Mouse (Mus musculus) yolk sac, embryonic 10.5 days (tissue): ENCODE measurements around the gene Snx25.

Experiments used
- DNase-seq: peaks from one replicate; pipeline ENCODE4 v3.0.0-alpha.2; 2017; ENCODE audit warnings: low spot score

Snx25 gene

DNA sequence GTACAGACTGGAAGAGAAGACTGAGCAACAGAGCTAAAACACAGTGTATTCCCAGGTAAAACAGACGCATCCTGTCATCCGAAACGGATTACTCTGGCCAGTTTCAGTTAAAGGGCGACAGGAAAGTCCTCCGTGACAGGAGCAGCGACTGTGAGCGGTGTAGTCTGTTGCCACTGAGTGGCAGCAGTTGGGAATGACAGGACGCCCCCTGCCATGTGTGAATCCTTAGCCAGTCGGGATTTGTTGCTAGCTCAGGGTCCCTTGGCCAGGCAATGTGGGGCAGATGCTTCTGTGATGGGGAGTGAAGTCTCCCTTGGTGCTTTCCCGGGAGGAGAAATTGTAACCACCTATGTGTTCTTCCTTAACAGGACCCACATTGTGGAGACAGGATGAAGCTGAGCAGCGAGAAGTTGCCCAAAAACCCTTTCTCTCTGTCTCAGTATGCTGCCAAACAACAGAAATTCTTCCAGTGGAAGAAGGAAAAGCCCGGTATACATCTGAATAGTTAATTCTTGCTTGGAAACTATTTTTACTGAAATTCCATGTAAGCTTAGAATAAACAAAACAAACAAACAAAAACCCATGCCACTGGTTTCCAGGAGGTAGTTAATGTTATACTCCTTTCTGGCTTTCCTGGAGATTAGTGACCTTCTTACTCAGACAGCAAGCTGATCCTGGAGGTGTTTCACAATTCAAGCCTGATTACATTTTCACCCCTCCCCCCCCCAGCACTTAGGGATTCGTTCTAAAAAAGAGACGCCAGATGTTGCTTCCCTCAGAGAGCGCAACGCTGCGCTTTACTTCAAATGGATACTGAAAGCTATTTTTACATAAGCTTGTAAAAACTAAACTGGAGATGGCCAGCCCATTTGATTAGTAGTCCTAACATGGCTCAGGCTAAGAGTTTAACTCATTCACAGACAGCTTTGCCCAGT, 140.9 kb downstream of the Snx25 start:
- peak; percentile 79 for DNase-seq

DNA sequence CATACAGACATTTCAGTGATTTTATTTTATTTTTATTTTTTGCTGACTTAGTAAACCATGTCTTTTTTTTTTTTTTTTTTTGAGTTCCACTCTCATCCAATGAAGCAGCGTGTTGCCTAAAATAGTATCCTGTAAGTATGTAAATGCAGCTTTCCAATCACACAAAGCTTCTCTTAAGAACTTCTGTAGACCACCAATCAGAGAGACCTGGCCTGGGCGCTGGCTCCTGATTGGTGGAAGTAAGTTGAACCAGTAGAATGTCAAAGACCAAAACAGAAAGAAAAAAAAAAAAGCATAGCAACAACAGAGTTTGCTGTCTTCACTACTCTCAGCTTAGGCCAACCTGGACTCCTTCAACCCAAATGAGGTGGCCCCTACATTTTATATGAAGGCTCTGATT, 141.7 kb downstream of the Snx25 start:
- no peak for DNase-seq

DNA sequence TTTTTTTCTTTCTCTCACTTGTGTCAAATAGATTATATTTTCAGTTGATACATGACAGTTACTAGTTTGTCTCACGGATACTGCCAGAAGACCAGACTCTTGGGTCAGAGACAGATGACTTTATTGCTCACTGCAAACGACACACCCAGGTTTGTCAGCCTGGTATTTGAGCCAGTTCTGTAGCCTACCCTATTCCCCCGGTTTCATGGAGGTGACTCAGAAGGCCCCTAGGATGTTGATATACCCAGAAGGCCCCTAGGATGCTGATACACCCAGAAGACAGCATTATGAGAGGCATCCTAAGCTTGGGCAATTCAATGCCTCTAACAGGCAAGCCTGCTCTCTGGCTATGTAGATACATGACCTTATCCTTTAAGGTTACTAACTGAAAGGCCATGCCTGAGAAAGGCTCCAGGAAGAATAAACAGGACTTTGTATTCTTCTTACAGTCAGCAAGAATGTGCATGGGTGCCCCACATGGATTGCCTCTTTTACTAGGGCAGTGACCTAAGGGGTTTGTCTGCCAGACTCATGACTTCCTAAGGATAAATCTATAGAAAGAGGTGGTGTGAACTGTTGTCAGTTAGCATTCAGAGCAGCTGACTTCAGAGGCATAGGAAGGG, 144.8 kb downstream of the Snx25 start:
- DNase-seq, result peak; percentile 24

DNA sequence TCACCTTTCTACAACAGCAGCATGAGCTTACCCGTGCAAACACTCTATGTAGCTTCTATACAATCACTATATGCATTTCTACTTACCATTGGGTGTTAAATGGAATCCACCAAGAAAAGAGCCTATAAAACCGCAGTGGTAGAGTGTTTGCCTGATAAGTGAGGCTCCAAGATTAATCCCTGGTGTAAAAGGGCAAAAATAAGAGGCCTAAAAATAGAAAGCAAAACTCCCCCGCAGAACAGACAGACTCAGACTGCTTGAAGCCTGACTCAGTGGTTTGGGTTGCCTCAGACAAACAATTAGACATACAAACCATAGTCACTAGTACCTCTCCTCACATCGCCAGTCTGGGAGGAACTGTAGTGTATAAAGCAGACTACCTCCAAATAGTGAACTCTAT, 146.4 kb downstream of the Snx25 start, which contains the start of gene Ankrd37:
Gene Ankrd37, minus strand, starts transcription at position 112 of the 400 bp plus-strand sequence.
- DNase-seq, result no peak

DNA sequence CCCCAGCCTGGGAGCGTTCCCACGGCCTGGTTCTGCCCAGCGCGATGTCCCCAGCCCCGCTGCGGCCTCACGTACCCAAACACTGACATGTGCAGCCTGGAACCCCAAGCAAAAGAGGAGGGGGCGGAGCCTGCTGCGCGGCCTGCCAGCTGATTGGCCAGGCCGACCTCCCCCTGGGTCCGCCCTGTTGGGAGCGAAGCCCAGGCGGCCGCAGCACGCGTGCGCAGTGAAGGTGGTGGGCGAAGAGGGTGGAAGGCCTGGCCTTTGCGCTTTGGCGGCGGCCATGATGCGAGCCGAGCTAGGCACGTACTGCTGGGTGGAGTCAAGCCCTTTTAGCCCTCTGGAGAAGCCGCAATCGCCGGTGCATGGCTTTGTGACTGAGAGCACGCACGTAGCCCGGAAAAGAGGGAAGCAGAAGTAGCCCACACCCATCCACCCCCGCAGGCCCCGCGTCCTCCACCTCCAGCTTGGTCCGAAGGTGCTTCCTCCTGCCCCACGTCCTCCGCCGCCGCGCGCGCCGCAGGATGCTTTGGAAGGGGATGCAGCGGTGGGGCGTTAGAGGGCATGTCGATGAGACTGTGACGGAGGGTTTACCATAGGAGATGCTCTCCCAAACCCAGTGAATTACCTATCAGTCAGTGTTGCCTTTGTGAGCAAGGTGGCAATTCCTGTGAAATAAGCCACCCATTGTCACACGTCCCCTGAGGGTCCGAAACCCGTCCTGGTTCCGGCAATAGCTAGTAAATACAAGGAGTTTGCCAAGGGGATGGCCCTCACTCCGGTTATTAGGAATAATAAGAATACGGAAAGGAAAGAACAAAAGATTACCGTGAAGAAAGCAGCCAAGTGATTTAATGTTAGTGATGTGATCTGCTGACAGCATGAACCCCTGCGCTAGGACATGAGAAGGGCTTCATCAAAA, 151.9 kb downstream of the Snx25 start:
- DNase-seq, result peak; percentile 99

DNA sequence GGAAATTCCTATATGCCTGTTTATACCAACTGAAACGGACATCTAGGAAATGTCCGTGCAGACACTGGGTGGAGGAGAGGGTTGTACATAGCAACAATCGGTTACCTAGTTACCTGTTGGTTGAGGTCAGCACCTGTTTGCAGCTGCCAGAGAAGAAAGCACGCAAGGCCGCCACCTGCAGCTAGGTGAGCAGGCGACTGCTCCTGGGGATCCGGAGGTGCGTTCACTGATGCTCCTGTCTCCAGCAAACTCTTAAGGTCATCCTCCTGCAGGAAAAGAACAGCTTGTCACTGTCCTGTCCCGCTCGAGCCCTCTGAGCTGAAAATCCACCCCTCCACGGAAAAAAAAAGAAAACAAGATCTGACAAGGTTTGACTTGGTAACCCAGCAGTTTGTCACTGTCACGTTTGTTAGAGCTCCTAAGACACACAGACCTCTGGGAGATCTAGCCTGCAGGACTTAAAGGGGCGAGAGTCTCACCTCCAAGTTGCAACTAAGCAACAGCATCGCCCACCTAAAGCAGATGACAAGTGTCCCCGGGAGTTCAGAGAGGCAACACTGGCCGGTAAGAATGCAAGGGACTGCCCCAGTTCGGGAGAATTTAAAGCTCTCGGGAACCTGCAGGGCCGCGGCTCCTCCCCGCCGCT, 152.7 kb downstream of the Snx25 start, which contains the start of gene Lrp2bp:
Gene Lrp2bp, plus strand, starts transcription at position 166 of the 646 bp plus-strand sequence.
- DNase-seq, result peak; percentile 63

DNA sequence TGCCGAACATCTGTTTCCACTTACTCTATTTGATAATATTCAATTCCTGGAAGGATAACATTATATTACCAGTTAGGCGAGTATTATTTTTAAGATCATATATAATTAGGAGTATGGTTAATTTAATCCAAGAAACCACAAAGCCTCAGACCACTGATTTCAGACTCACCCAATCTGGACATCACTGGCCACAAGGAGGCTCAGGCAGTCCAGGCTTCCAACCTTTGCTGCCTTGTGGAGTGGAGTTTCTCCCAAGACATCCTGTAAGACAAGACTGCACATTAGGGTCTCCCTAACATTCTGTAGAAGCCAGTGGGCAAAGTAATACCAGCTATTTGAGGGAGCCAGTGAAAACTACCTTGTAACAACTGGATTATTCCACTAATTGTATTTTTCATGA, 153.7 kb downstream of the Snx25 start:
- DNase-seq, result no peak

DNA sequence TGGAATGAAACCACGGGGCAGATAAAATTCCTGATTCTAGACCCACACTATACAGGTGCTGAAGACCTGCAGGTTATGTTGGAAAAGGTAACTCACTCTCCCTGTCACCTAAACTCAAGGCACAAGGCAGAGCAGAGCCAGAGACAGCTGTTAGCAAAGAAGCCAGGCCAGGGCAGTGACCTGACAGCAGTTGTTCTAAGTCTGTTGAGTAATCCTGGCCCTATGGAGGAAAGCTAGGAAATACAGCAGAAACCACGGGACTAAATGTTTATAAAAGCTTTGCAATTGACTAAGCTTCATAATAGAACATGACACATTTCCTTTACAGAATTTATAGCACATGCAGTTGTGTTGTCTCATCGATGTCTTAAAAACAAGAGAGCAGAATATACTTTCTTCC, 156.4 kb downstream of the Snx25 start:
- DNase-seq, result no peak

DNA sequence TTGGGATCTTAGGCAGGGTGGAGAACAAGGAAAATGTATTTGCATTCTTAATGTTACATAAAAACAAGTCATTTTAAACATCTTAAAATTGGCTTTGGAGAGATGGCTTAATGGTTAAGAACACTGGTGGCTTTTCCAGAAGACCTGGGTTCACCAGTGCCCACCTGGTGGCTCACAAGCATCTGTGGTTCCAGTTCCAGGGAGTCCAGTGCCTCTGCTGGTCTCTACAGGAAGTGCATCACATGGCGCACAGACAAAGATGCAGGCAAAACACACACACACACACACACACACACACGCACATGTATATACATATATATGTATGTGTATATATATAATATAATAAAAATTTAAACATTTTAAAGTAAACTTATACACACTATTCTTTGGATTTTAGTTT, 157.8 kb downstream of the Snx25 start:
- no peak for DNase-seq

DNA sequence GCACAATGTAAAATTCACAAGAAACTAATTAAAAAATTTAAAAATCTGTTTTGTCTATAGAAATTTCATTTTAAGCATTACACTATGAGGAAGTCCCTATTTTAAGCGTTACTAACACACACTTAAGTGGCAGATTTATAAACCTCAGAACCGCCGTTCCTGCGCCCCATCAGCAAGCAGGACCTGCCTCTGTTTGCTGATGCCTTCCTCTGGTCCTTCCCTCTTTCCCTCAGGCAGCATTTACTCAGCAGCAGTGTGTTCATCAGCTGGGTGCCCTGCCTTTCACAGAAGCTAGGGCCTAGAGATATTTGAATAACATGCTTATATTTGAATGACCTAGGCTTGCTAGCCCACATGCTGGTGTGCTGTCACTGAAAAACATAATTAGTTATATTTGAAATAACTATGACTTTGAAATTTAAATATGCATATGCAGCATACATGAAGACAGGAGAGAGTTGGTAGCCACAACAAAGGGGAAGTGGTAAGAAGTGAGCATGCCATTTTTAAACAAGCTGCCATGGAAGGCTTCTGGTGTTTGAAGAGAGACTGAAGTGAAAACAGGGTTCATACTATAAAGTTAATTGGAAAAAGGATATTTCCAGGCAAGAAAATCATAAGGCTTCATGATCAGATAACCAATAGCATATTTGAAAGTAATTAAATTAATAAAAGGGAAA, 161.2 kb downstream of the Snx25 start:
- DNase-seq, result no peak

DNA sequence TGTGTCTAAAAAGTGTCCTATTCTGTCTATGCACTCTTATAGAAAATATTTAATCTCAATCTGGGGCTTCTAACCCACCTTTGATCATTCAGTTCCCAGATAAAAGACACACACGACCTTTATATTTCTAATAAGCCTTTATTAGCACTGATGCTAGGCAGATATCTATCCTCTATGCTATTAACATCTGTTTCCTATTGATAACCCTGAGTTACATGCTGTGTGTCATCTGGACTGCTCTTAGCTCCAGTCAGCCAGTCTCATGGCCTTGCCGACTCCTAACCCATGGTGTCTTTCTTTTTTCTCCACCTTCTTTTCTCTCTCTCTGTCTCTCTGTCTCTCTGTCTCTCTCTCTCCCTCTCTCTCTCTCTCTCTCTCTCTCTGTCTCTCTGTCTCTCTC, 163.8 kb downstream of the Snx25 start:
- no peak for DNase-seq

DNA sequence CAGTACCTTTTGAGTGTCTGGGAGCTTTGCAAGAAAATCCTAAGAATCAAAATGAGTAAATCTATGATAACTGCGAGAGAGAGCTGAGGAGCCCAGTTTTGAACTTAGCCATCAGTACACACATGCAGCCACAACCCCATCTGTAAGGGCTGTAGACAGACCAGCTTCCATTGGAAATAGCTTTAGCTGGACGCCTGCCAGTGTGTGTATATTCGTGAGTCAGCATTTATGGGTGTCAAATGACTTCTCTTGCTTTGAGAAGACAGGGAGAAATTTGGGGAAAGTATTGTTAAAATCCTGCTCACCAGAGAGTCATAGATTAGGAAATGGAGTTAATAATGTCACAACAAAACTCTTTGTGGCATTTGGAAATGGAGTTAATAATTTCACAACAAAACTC, 165.3 kb downstream of the Snx25 start:
- DNase-seq, result no peak
